ENCODE assay signal across 16 mouse cellular contexts in the genomic region with DNA sequence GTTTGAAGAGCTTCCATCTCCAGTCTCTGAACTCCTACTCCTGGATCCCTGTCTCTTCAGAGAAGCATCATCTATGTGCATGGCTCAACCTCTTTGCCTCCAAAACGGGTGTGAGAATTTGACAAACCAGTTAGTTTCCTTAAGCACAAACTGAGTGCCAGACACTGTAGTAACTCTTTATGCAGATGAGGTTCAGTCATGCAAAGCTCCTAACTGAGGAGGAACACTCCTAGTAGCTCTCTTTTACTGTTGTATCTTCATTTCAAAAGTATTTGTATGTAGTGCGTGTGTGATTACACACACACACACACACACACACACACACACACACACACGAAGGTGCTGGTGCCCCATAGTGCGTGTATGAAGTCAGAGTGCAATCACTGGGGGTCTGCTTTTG.
"Had no signal": no experiment of that assay in that cellular context is flagged by ENCODE, and none has a peak within 500 bp of the region (broad histone marks: within the 10 kb centered on the region; RNA-seq: fewer than 3 reads in every experiment).

No protein-coding gene starts in this region.

- H3K4me1 ChIP-seq: limb, embryonic 10.5 days; liver, embryonic 13.5 days; midbrain, embryonic 12.5 days had no signal

- DNase-seq: kidney, adult 11 months; kidney, postnatal 4 days; liver, embryonic 13.5 days; liver, postnatal 0 days; lung, postnatal 14 days; right cerebral cortex, postnatal 4 days; spleen, adult 18-20 months; thymus, adult 2 months; thymus, postnatal 25 days had no signal

- H3K9ac ChIP-seq: liver, embryonic 13.5 days; liver, postnatal 0 days; lung, embryonic 15.5 days; midbrain, embryonic 12.5 days; neural tube, embryonic 15.5 days; stomach, embryonic 15.5 days had no signal

- H3K4me3 ChIP-seq: left cerebral cortex, adult 2 months; limb, embryonic 10.5 days; liver, embryonic 13.5 days; lung, embryonic 15.5 days; midbrain, embryonic 12.5 days; myocyte; neural tube, embryonic 15.5 days; stomach, embryonic 15.5 days had no signal

- H3K36me3 ChIP-seq: liver, embryonic 13.5 days; lung, embryonic 15.5 days; midbrain, embryonic 12.5 days; stomach, embryonic 15.5 days had no signal

- H3K9me3 ChIP-seq: limb, embryonic 10.5 days; liver, embryonic 13.5 days; lung, embryonic 15.5 days; midbrain, embryonic 12.5 days; neural tube, embryonic 15.5 days; stomach, embryonic 15.5 days had no signal

- H3K27ac ChIP-seq: left cerebral cortex, adult 2 months; limb, embryonic 10.5 days; liver, embryonic 13.5 days; lung, embryonic 15.5 days; midbrain, embryonic 12.5 days; neural tube, embryonic 15.5 days; stomach, embryonic 15.5 days had no signal

- H3K27me3 ChIP-seq: liver, embryonic 13.5 days; lung, embryonic 15.5 days; neural tube, embryonic 15.5 days; stomach, embryonic 15.5 days had no signal
